Mouse (Mus musculus) embryonic facial prominence, embryonic 14.5 days (tissue): ENCODE results near the gene Dmkn. TPM values are rescaled to one million over a fixed set of nuclear protein-coding genes. Genes with fewer than 3 reads are reported as not detected.
A peak's percentile ranks its signal among the peaks of the same experiment; 100 is the strongest.

Experiments used
- ATAC-seq: fragments of 200-750 bp; cut with Nextera tagmentation; 2 replicates; pipeline ENCODE4 v1.8.0; 2017; ENCODE audit warnings: low read depth, moderate number of reproducible peaks, moderate TSS enrichment
- DNase-seq: peaks from one replicate; pipeline ENCODE4 v3.0.0-alpha.2; 2015; ENCODE audit warnings: low spot score
- H3K27ac ChIP-seq: fragments of 300-500 bp; sonication (generic); replicated peaks from 2 replicates; pipeline ENCODE4 v1.5.1; 2014; ENCODE audit warnings: low read depth, mild to moderate bottlenecking, low read length, moderate library complexity
- H3K27me3 ChIP-seq: fragments of 300-500 bp; sonication (generic); replicated peaks from 2 replicates; pipeline ENCODE4 v1.6.1; 2014; ENCODE audit warnings: low read length; ENCODE audit not compliant: control insufficient read depth, insufficient read depth
- H3K36me3 ChIP-seq: fragments of 300-500 bp; sonication (generic); 2 replicates; pipeline ENCODE4 v1.6.1; 2014; ENCODE audit warnings: low read length, mixed read lengths; ENCODE audit not compliant: control insufficient read depth, insufficient read depth
- H3K4me1 ChIP-seq: fragments of 300-500 bp; sonication (generic); 2 replicates; pipeline ENCODE4 v1.6.1; 2014; ENCODE audit warnings: antibody characterized with exemption, low read length; ENCODE audit not compliant: control insufficient read depth, insufficient read depth
- H3K4me2 ChIP-seq: fragments of 300-500 bp; sonication (generic); 2 replicates; pipeline ENCODE4 v1.6.1; 2014; ENCODE audit warnings: low read depth, mild to moderate bottlenecking, low read length, moderate library complexity, mixed read lengths
- H3K4me3 ChIP-seq: fragments of 300-500 bp; sonication (generic); 2 replicates; pipeline ENCODE4 v1.5.1; 2014; ENCODE audit warnings: low read depth, mild to moderate bottlenecking, low read length
- H3K9ac ChIP-seq: fragments of 300-500 bp; sonication (generic); 2 replicates; pipeline ENCODE4 v1.6.1; 2014; ENCODE audit warnings: low read depth, mild to moderate bottlenecking, low read length, moderate library complexity, mixed read lengths
- H3K9me3 ChIP-seq: fragments of 300-500 bp; sonication (generic); 2 replicates; pipeline ENCODE4 v1.6.1; 2016; ENCODE audit warnings: low read length; ENCODE audit not compliant: control insufficient read depth
- WGBS: fragments of 180-500 bp; shearing (Covaris S2); extraction: QIAGEN DNeasy Blood & Tissue Kit; methylation state at CpG from one replicate; pipeline ENCODE4 v1.1.7; 2014; 5-methylcytosine and 5-hydroxymethylcytosine counted together
- polyA plus RNA-seq: library from polyadenylated mRNA; unstranded; fragments of >200 nt; fragmentation: Nextera tagmentation; extraction: Ambion mirVana; gene quantifications from 2 replicates; pipeline ENCODE4 v1.2.1, GENCODE M21; 2014

Dmkn gene
- polyA plus RNA-seq: 123 and 159 TPM in 2 replicates

- 41% methylated on average over 5 of the region's 5 CpGs for WGBS
- no peak within 1 kb of the TSS for H3K27ac ChIP-seq
These were observed at the start of gene Dmkn for GRCm38 (mm10) chr7:30763456-30763855. Gene Dmkn (plus strand): TSS chr7:30763756.

GRCm38 (mm10) chr7:30717006-30717715 lies 46.4 kb upstream of the Dmkn start:
- Histone ChIP-seq H3K9me3 (no peaks in the 10 kb centered on the region), H3K4me3 (peak overlapping the region; percentile 37), H3K4me2 (peak overlapping the region; percentile 63), H3K36me3 (no peaks in the 10 kb centered on the region), H3K4me1 (peaks cover 5% of the 10 kb centered on the region; the same call in 1 of the 2 replicates), H3K9ac (0 out of 2 replicates have a peak overlapping the region, but pooled peaks have one; percentile 14), H3K27me3 (peaks cover 19% of the 10 kb centered on the region), H3K27ac (no peak overlapping the region)
- DNase-seq (peak; percentile 95), ATAC-seq (peak; percentile 96)
- 2% methylated on average over 42 of the region's 43 CpGs for WGBS

More at GRCm38 (mm10) chr7:30763456-30763855, at the start of gene Dmkn:
- ATAC-seq (no peak), DNase-seq (no peak)
- H3K9me3 ChIP-seq: no peaks in the 10 kb centered on the region
- no peaks in the 10 kb centered on the region for H3K4me1 ChIP-seq
- H3K27me3 ChIP-seq: 0 out of 2 replicates have a peak, but pooled peaks cover 3% of the 10 kb centered on the region
- H3K9ac ChIP-seq: no peak within 1 kb of the TSS
- no peak within 1 kb of the TSS for H3K4me3 ChIP-seq
- no peaks in the 10 kb centered on the region for H3K36me3 ChIP-seq
- no peak within 1 kb of the TSS for H3K4me2 ChIP-seq

GRCm38 (mm10) chr7:30717716-30718046 lies 45.9 kb upstream of the Dmkn start:
- 12% methylated on average over 14 of the region's 14 CpGs for WGBS

GRCm38 (mm10) chr7:30719669-30720068 lies 43.9 kb upstream of the Dmkn start:
- H3K4me2 ChIP-seq: no peak overlapping the region
- peaks cover 5% of the 10 kb centered on the region; the same call in 1 of the 2 replicates for H3K4me1 ChIP-seq
- WGBS: 92% methylated on average over 5 of the region's 5 CpGs
- DNase-seq: no peak
- ATAC-seq: no peak
- H3K36me3 ChIP-seq: no peaks in the 10 kb centered on the region
- no peak overlapping the region for H3K27ac ChIP-seq
- H3K9me3 ChIP-seq: no peaks in the 10 kb centered on the region
- no peak overlapping the region for H3K4me3 ChIP-seq
- peaks cover 19% of the 10 kb centered on the region for H3K27me3 ChIP-seq
- no peak overlapping the region for H3K9ac ChIP-seq

More at GRCm38 (mm10) chr7:30717716-30718046, 45.9 kb upstream of the Dmkn start:
- ATAC-seq: no peak
- H3K9ac ChIP-seq: 0 out of 2 replicates have a peak overlapping the region, but pooled peaks have one; percentile 9
- DNase-seq: no peak
- peak overlapping the region; percentile 63 for H3K4me2 ChIP-seq
- no peaks in the 10 kb centered on the region for H3K9me3 ChIP-seq
- H3K27ac ChIP-seq: no peak overlapping the region
- peaks cover 5% of the 10 kb centered on the region; the same call in 1 of the 2 replicates for H3K4me1 ChIP-seq
- H3K36me3 ChIP-seq: no peaks in the 10 kb centered on the region
- H3K4me3 ChIP-seq: peak overlapping the region; percentile 37
- peaks cover 19% of the 10 kb centered on the region for H3K27me3 ChIP-seq

GRCm38 (mm10) chr7:30721286-30721685 lies 42.3 kb upstream of the Dmkn start:
- no peak overlapping the region for H3K4me2 ChIP-seq
- peaks cover 5% of the 10 kb centered on the region; the same call in 1 of the 2 replicates for H3K4me1 ChIP-seq
- H3K9me3 ChIP-seq: no peaks in the 10 kb centered on the region
- H3K27ac ChIP-seq: no peak overlapping the region
- no peak for ATAC-seq
- H3K36me3 ChIP-seq: 0 out of 2 replicates have a peak, but pooled peaks cover under 1% of the 10 kb centered on the region
- no peak for DNase-seq
- no peak overlapping the region for H3K4me3 ChIP-seq
- no peak overlapping the region for H3K9ac ChIP-seq
- peaks cover 16% of the 10 kb centered on the region for H3K27me3 ChIP-seq
- 75% methylated on average over 7 of the region's 7 CpGs for WGBS

- Histone ChIP-seq H3K4me1 (peaks cover 7% of the 10 kb centered on the region; the same call in 1 of the 2 replicates), H3K4me2 (no peak overlapping the region), H3K9me3 (no peaks in the 10 kb centered on the region), H3K36me3 (peaks cover 18% of the 10 kb centered on the region), H3K4me3 (no peak overlapping the region), H3K27ac (no peak overlapping the region), H3K27me3 (no peaks in the 10 kb centered on the region; the same call in 1 of the 2 replicates), H3K9ac (no peak overlapping the region)
- ATAC-seq (no peak), DNase-seq (peak; percentile 20)
- WGBS: 62% methylated on average over 6 of the region's 6 CpGs
These were observed 40.1 kb upstream of the Dmkn start for GRCm38 (mm10) chr7:30723274-30723953.

GRCm38 (mm10) chr7:30728214-30728613 lies 35.3 kb upstream of the Dmkn start:
- H3K9ac ChIP-seq: peak overlapping the region; percentile 84
- H3K27ac ChIP-seq: no peak overlapping the region
- DNase-seq (no peak), ATAC-seq (no peak)
- peak overlapping the region; percentile 81 for H3K4me3 ChIP-seq
- peaks cover 18% of the 10 kb centered on the region for H3K36me3 ChIP-seq
- 82% methylated on average over 6 of the region's 6 CpGs for WGBS
- H3K27me3 ChIP-seq: no peaks in the 10 kb centered on the region
- peak overlapping the region; percentile 70 for H3K4me2 ChIP-seq
- H3K9me3 ChIP-seq: no peaks in the 10 kb centered on the region
- H3K4me1 ChIP-seq: peaks cover 18% of the 10 kb centered on the region

GRCm38 (mm10) chr7:30728739-30729395 lies 34.7 kb upstream of the Dmkn start:
- peak; percentile 12 for DNase-seq
- H3K27me3 ChIP-seq: no peaks in the 10 kb centered on the region
- H3K36me3 ChIP-seq: peaks cover 18% of the 10 kb centered on the region
- ATAC-seq: peak; percentile 20
- peak overlapping the region; percentile 84 for H3K9ac ChIP-seq
- WGBS: 8% methylated on average over 23 of the region's 26 CpGs
- no peaks in the 10 kb centered on the region for H3K9me3 ChIP-seq
- H3K4me3 ChIP-seq: peak overlapping the region; percentile 81
- 0 out of 2 replicates have a peak overlapping the region, but pooled peaks have one; percentile 19 for H3K27ac ChIP-seq
- H3K4me1 ChIP-seq: peaks cover 18% of the 10 kb centered on the region
- H3K4me2 ChIP-seq: peak overlapping the region; percentile 70
